Mouse (Mus musculus) liver, postnatal 0 days (tissue): Measurements from ENCODE around the gene Uxs1. TPM values are rescaled to one million over a fixed set of nuclear protein-coding genes. Genes with fewer than 3 reads are reported as not detected.

Source experiments
- ATAC-seq: fragments of 200-750 bp; cut with Nextera tagmentation; 2 replicates; pipeline ENCODE4 v1.8.0; 2017; ENCODE audit warnings: mild to moderate bottlenecking, moderate library complexity
- DNase-seq: peaks from one replicate; pipeline ENCODE4 v3.0.0-alpha.2; 2016
- H3K27ac ChIP-seq: fragments of 300-500 bp; sonication (generic); 2 replicates; pipeline ENCODE4 v1.5.1; 2014; ENCODE audit warnings: antibody characterized with exemption, moderate library complexity, mild to moderate bottlenecking, low read depth
- H3K27me3 ChIP-seq: fragments of 300-500 bp; sonication (generic); 2 replicates; pipeline ENCODE4 v1.6.1; 2014; ENCODE audit warnings: low read length, control low read depth, mixed read lengths; ENCODE audit not compliant: insufficient read depth
- H3K36me3 ChIP-seq: fragments of 300-500 bp; sonication (generic); replicated peaks from 2 replicates; pipeline ENCODE4 v1.6.1; 2014; ENCODE audit warnings: mild to moderate bottlenecking, control low read depth, low read length, moderate library complexity, mixed read lengths; ENCODE audit not compliant: insufficient read depth
- H3K4me1 ChIP-seq: fragments of 300-500 bp; sonication (generic); 2 replicates; pipeline ENCODE4 v1.6.1; 2014; ENCODE audit warnings: antibody characterized with exemption, mild to moderate bottlenecking, control low read depth; ENCODE audit not compliant: insufficient read depth
- H3K4me2 ChIP-seq: fragments of 300-500 bp; sonication (generic); 2 replicates; pipeline ENCODE4 v1.6.1; 2014; ENCODE audit warnings: low read depth, mild to moderate bottlenecking, low read length, moderate library complexity, mixed read lengths
- H3K4me3 ChIP-seq: fragments of 300-500 bp; sonication (generic); 2 replicates; pipeline ENCODE4 v1.5.1; 2014; ENCODE audit warnings: low read depth, low read length
- H3K9ac ChIP-seq: fragments of 300-500 bp; sonication (generic); replicated peaks from 2 replicates; pipeline ENCODE4 v1.6.1; 2014; ENCODE audit warnings: mild to moderate bottlenecking, moderate library complexity
- H3K9me3 ChIP-seq: fragments of 300-500 bp; sonication (generic); 2 replicates; pipeline ENCODE4 v1.6.1; 2016; ENCODE audit warnings: mild to moderate bottlenecking, control low read depth, low read length, mixed read lengths
- CTCF ChIP-seq: sonication (generic); IDR thresholded peaks from 2 replicates; pipeline ENCODE4 v1.5.1; 2016; ENCODE audit warnings: antibody characterized with exemption, low read depth
- EP300 ChIP-seq: IDR thresholded peaks from 2 replicates; pipeline ENCODE4 v1.6.1; 2016; ENCODE audit warnings: antibody characterized with exemption, low read depth, mild to moderate bottlenecking
- WGBS: fragments of 180-500 bp; shearing (Covaris S2); extraction: QIAGEN DNeasy Blood & Tissue Kit; methylation state at CpG from one replicate; pipeline ENCODE4 v1.1.7; 2014; ENCODE audit not compliant: insufficient replicate concordance; 5-methylcytosine and 5-hydroxymethylcytosine counted together
- polyA plus RNA-seq: library from polyadenylated mRNA; unstranded; fragments of >200 nt; fragmentation: Nextera tagmentation; extraction: Ambion mirVana; gene quantifications from 2 replicates; pipeline ENCODE4 v1.2.1, GENCODE M21; 2015

The Uxs1 gene
- polyA plus RNA-seq, 1 experiment from 2014 or later, result 7.4 TPM

DNA sequence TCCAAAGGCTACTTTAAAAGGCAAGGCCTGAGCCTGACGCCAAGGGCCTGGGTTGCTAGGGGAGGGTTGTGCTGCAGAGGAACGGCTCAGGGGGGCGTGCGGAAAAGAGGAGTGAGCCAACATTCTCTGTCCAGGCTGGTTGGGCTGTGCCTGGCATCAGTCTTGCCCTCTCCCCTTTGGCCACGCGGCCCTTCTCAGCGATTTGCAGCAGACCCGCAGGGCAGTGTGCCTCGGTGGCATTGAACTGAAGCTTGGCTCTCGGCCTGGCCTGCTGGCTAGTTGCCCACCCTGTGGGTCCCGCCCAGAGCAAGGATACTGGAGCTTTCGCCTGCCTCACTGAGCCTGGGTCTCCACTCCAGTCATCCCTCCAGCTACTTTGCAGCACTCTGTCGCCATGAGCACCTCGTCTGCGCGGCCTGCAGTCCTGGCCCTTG lies 97.1 kb downstream of the Uxs1 start, which contains the start of gene 1500015O10Rik:
Gene 1500015O10Rik (plus strand): TSS at position 112 of the 434 bp plus-strand sequence.
- Histone ChIP-seq H3K9ac (no peak within 1 kb of the TSS), H3K9me3 (peaks cover 3% of the 10 kb centered on the region; the same call in 1 of the 2 replicates), H3K4me2 (no peak within 1 kb of the TSS), H3K4me3 (no peak within 1 kb of the TSS), H3K27me3 (no peaks in the 10 kb centered on the region), H3K27ac (no peak within 1 kb of the TSS), H3K36me3 (no peaks in the 10 kb centered on the region), H3K4me1 (no peaks in the 10 kb centered on the region)
- 68% methylated on average over 16 of the region's 16 CpGs for WGBS
- TF ChIP-seq CTCF (no peak), EP300 (no peak)
- ATAC-seq (no peak), DNase-seq (no peak)

DNA sequence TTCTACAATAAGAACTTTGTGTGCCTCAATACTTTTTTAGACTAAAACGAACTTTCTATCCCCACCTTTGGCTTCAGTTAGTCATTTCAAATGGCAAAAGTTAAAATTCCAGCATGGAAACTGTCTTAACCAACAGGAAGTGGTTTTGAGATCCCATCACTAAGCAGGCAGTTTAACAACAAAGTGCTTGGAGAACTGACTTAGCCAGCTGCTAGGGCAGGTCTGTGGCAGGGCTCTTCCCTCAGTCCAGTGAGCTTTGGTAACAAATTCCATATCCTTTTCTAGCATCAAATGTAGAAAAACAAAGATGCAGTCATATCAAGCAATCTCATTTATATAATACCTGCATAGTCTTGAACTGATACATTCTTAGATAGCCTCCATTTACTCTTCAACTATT lies 105.1 kb downstream of the Uxs1 start:
- WGBS, result 50% methylated on average over 1 of the region's 1 CpGs
- Histone ChIP-seq H3K27me3 (no peaks in the 10 kb centered on the region), H3K27ac (no peak overlapping the region), H3K4me1 (no peaks in the 10 kb centered on the region), H3K9ac (no peak overlapping the region), H3K4me3 (no peak overlapping the region), H3K4me2 (no peak overlapping the region), H3K9me3 (no peaks in the 10 kb centered on the region), H3K36me3 (no peaks in the 10 kb centered on the region)
- DNase-seq, result no peak
- ATAC-seq, result no peak
- TF ChIP-seq EP300, result no peak
- TF ChIP-seq CTCF, result no peak

DNA sequence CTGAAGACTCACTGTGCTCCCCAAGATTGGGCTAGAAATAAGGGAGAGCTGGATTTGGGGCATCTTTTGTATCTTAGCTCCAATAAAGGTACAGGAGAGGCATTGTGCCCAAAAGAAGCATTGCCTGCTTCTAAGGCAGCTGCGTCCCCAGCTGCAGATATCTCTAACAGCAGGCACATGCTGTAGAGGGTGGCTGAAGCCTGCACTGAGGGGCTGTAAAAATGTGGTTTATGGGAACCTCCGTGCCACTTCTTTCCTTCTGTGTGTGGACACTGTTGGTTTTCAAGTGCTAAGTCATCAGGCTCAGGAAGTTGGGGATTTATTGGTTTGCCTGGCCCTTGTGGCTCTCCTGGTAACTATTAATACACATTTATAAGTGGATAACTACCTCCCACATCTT lies 108.8 kb downstream of the Uxs1 start:
- ATAC-seq (no peak), DNase-seq (no peak)
- WGBS, result 30% methylated on average over 2 of the region's 2 CpGs
- Histone ChIP-seq H3K4me2 (no peak overlapping the region), H3K9me3 (no peaks in the 10 kb centered on the region), H3K4me3 (no peak overlapping the region), H3K4me1 (no peaks in the 10 kb centered on the region), H3K27me3 (no peaks in the 10 kb centered on the region), H3K36me3 (no peaks in the 10 kb centered on the region), H3K27ac (no peak overlapping the region), H3K9ac (no peak overlapping the region)
- TF ChIP-seq CTCF, result no peak
- no peak for TF ChIP-seq EP300

DNA sequence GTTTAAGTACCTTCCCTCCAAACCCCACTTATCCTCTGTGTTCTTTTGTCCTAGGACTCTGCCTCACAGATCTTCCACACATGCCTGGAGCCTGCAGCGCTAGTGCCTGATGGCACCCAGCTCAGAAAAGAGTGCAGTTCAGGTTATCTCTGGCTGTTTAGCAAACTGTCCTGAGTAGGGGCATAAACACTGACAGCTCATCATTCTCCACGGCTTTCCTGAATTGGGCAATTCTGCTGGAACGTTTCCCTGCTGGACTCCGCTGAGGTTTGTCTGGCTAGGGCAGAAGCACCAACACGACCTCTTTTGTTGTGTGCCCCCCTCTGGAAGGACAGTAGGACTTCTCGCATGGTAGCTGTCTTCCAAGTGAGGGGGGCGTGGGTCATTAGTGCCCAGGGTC lies 109.6 kb downstream of the Uxs1 start:
- ATAC-seq, result no peak
- H3K4me1 ChIP-seq, result no peaks in the 10 kb centered on the region
- WGBS, result 71% methylated on average over 7 of the region's 7 CpGs
- H3K9ac ChIP-seq, result no peak overlapping the region
- H3K27ac ChIP-seq, result no peak overlapping the region
- no peak overlapping the region for H3K4me2 ChIP-seq
- H3K4me3 ChIP-seq, result no peak overlapping the region
- H3K36me3 ChIP-seq, result no peaks in the 10 kb centered on the region
- H3K27me3 ChIP-seq, result no peaks in the 10 kb centered on the region
- TF ChIP-seq CTCF (no peak), EP300 (no peak)
- DNase-seq, result no peak
- no peaks in the 10 kb centered on the region for H3K9me3 ChIP-seq

DNA sequence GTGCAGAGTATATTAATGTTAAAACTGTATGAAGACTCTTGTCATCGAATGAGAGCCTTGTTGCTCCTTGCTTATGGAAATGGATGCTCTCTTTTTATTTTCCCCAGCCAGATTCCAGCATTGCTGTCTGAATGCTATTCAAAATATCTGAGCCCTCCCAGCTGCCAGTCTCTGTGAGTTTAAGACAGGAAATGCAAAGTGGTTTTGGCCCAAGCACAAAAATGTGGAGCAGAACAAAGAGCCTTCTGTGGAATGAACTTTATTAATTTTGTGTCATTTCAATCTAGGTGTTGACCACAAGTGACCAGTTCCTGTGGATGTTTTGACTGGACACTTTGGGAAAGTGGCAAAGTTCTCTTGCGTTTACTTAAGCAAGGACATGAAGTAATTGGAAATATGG lies 112.8 kb downstream of the Uxs1 start:
- Histone ChIP-seq H3K27me3 (no peaks in the 10 kb centered on the region), H3K27ac (no peak overlapping the region), H3K4me1 (no peaks in the 10 kb centered on the region), H3K4me2 (no peak overlapping the region), H3K9me3 (no peaks in the 10 kb centered on the region), H3K9ac (no peak overlapping the region), H3K36me3 (no peaks in the 10 kb centered on the region), H3K4me3 (no peak overlapping the region)
- no peak for TF ChIP-seq EP300
- no peak for TF ChIP-seq CTCF
- ATAC-seq, result no peak
- DNase-seq, result no peak
- WGBS, result 62% methylated on average over 2 of the region's 2 CpGs

DNA sequence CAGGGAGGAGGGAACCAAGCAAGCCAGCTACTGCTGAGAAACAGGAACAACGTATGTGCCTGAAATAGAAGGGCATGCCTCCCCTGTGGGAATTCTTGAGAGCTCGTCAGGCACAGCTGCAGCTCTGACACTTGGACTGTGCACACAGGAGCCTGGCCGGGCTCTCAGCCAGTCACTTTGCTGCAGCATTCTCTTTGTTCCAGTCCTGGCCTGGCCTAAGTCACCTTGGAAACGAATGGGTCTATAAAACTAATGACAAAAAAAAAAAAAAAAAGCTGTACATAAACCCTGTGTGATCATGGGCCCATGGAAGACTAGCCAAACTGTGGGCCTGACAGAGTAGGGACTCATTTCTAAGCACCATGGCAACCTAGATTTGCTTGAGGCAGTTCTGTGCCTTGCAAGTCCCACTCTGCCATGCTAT lies 129.0 kb downstream of the Uxs1 start:
- DNase-seq (peak; percentile 17), ATAC-seq (no peak)
- H3K4me3 ChIP-seq, result no peak overlapping the region
- 32% methylated on average over 4 of the region's 4 CpGs for WGBS
- H3K9ac ChIP-seq, result no peak overlapping the region
- no peak overlapping the region for H3K4me2 ChIP-seq
- no peaks in the 10 kb centered on the region for H3K4me1 ChIP-seq
- TF ChIP-seq EP300 (no peak), CTCF (no peak)
- H3K27ac ChIP-seq, result no peak overlapping the region
- no peaks in the 10 kb centered on the region for H3K9me3 ChIP-seq
- H3K27me3 ChIP-seq, result no peaks in the 10 kb centered on the region
- H3K36me3 ChIP-seq, result no peaks in the 10 kb centered on the region

Other genes with a start within 250 kb of the Uxs1 start
- 0.67 and 0.72 TPM in 2 replicates for gene 1500015O10Rik, start 97.2 kb downstream of the Uxs1 start, polyA plus RNA-seq
- gene Tpp2, start 105.8 kb upstream of the Uxs1 start, polyA plus RNA-seq, result 14.8 and 17.8 TPM in 2 replicates
- 0.08 and 0.12 TPM in 2 replicates for gene Mettl21c, start 192.2 kb upstream of the Uxs1 start, polyA plus RNA-seq
- gene Gm8251, start 234.1 kb upstream of the Uxs1 start, polyA plus RNA-seq, result 0.02 and 0.04 TPM in 2 replicates